Mouse (Mus musculus) liver, embryonic 14.5 days (tissue): ENCODE measurements at regions not wholly inside any gene's neighbourhood (a gene's known extent, or its start where the extent isn't known, plus 50 kb on each side); places are given as distances from the start of the nearest gene placed in this dataset.

Experiments
- ATAC-seq: fragments of 200-750 bp; cut with Nextera tagmentation; 2 replicates; pipeline ENCODE4 v1.8.0; 2017; ENCODE audit warnings: moderate number of reproducible peaks, mild to moderate bottlenecking, moderate library complexity; ENCODE audit not compliant: insufficient read depth
- DNase-seq, 3 experiments: peaks; one replicate each; pipeline ENCODE4 v3.0.0-alpha.2; 2012 to 2013; ENCODE audit warnings: low read depth in 3 of 3, low spot score in 3 of 3
- H3K27ac ChIP-seq: fragments of 300-500 bp; sonication (generic); 2 replicates; pipeline ENCODE4 v1.5.1; 2014; ENCODE audit warnings: moderate library complexity, mild to moderate bottlenecking, control low read depth, inconsistent platforms
- H3K27me3 ChIP-seq: fragments of 300-500 bp; sonication (generic); 2 replicates; pipeline ENCODE4 v1.6.1; 2014; ENCODE audit warnings: mild to moderate bottlenecking, low read length, moderate library complexity; ENCODE audit not compliant: control insufficient read depth, insufficient read depth
- H3K36me3 ChIP-seq: fragments of 300-500 bp; sonication (generic); replicated peaks from 2 replicates; pipeline ENCODE4 v1.6.1; 2014; ENCODE audit warnings: low read depth; ENCODE audit not compliant: control insufficient read depth, insufficient read depth
- H3K4me1 ChIP-seq, 2 experiments: fragments of 200-500 bp in 1 of 2; fragments of 300-500 bp in 1 of 2; sonication (generic) in 1 of 2; replicated peaks; 2 replicates each; pipeline ENCODE4 v1.6.1; 2012 to 2014; ENCODE audit warnings: antibody characterized with exemption in 1 of 2, inconsistent platforms in 1 of 2, low read length in 1 of 2; ENCODE audit not compliant: control insufficient read depth in 2 of 2, insufficient read depth in 2 of 2
- H3K4me2 ChIP-seq: fragments of 300-500 bp; sonication (generic); 2 replicates; pipeline ENCODE4 v1.6.1; 2014; ENCODE audit warnings: low read depth, mild to moderate bottlenecking, control low read depth, moderate library complexity
- H3K4me3 ChIP-seq, 2 experiments: fragments of 200-500 bp in 1 of 2; fragments of 300-500 bp in 1 of 2; sonication (generic) in 1 of 2; 2 replicates each; pipeline ENCODE4 v1.5.1; 2012 to 2014; ENCODE audit warnings: low read depth in 2 of 2, low read length in 2 of 2, mild to moderate bottlenecking in 2 of 2, control low read depth in 1 of 2, inconsistent platforms in 1 of 2, moderate library complexity in 1 of 2; ENCODE audit not compliant: insufficient read depth in 1 of 2
- H3K9ac ChIP-seq: fragments of 300-500 bp; sonication (generic); replicated peaks from 2 replicates; pipeline ENCODE4 v1.6.1; 2014; ENCODE audit warnings: mild to moderate bottlenecking, control low read depth, moderate library complexity
- H3K9me3 ChIP-seq: fragments of 300-500 bp; sonication (generic); 2 replicates; pipeline ENCODE4 v1.6.1; 2016; ENCODE audit warnings: low read length, mixed read lengths; ENCODE audit not compliant: control insufficient read depth
- CTCF ChIP-seq: IDR thresholded peaks from 2 replicates; pipeline ENCODE4 v1.5.1; 2016; ENCODE audit warnings: antibody characterized with exemption, low read depth, control low read depth
- EP300 ChIP-seq: IDR thresholded peaks from 2 replicates; pipeline ENCODE4 v1.6.1; 2016; ENCODE audit warnings: antibody characterized with exemption, low read depth
- WGBS: fragments of 180-500 bp; shearing (Covaris S2); extraction: QIAGEN DNeasy Blood & Tissue Kit; methylation state at CpG from one replicate; pipeline ENCODE4 v1.1.7; 2014; ENCODE audit not compliant: insufficient replicate concordance; 5-methylcytosine and 5-hydroxymethylcytosine counted together

- Histone ChIP-seq H3K27me3 (no peaks in the 10 kb centered on the region), H3K27ac (no peak overlapping the region), H3K4me1 (no peaks in the 10 kb centered on the region), H3K4me2 (no peak overlapping the region), H3K9ac (no peak overlapping the region), H3K4me3 (no peak overlapping the region), H3K9me3 (no peaks in the 10 kb centered on the region), H3K36me3 (no peaks in the 10 kb centered on the region)
- DNase-seq (no peak), ATAC-seq (no peak)
- WGBS, result 62% methylated on average over 5 of the region's 5 CpGs
- TF ChIP-seq CTCF, result no peak
- no peak for TF ChIP-seq EP300
Measured at GRCm38 (mm10) chr11:112849974-112850373, 68.0 kb downstream of the Sox9 start.

- Histone ChIP-seq H3K36me3 (no peaks in the 10 kb centered on the region), H3K9me3 (no peaks in the 10 kb centered on the region), H3K4me3 (no peak overlapping the region), H3K9ac (no peak overlapping the region), H3K4me2 (no peak overlapping the region), H3K4me1 (no peaks in the 10 kb centered on the region), H3K27ac (no peak overlapping the region), H3K27me3 (no peaks in the 10 kb centered on the region)
- no peak for DNase-seq
- WGBS, result 68% methylated on average over 13 of the region's 13 CpGs
- ATAC-seq, result no peak
- TF ChIP-seq EP300 (no peak), CTCF (no peak)
Measured at GRCm38 (mm10) chr11:112850532-112851272, 68.7 kb downstream of the Sox9 start.

- Histone ChIP-seq H3K36me3 (no peaks in the 10 kb centered on the region), H3K27ac (no peak overlapping the region), H3K27me3 (no peaks in the 10 kb centered on the region), H3K9me3 (no peaks in the 10 kb centered on the region), H3K4me2 (no peak overlapping the region), H3K4me1 (no peaks in the 10 kb centered on the region), H3K9ac (no peak overlapping the region), H3K4me3 (no peak overlapping the region)
- DNase-seq (no peak), ATAC-seq (no peak)
- WGBS, result 60% methylated on average over 9 of the region's 9 CpGs
- TF ChIP-seq EP300 (no peak), CTCF (no peak)
Measured at GRCm38 (mm10) chr11:112851321-112851720, 69.3 kb downstream of the Sox9 start.

GRCm38 (mm10) chr11:112855975-112856374 is 74.0 kb downstream of the Sox9 start:
- Histone ChIP-seq H3K4me3 (no peak overlapping the region), H3K4me2 (no peak overlapping the region), H3K9ac (no peak overlapping the region), H3K27me3 (no peaks in the 10 kb centered on the region), H3K27ac (no peak overlapping the region), H3K9me3 (no peaks in the 10 kb centered on the region), H3K36me3 (no peaks in the 10 kb centered on the region), H3K4me1 (no peaks in the 10 kb centered on the region)
- WGBS, result 62% methylated on average over 5 of the region's 5 CpGs
- DNase-seq (no peak), ATAC-seq (no peak)
- TF ChIP-seq CTCF, result no peak
- TF ChIP-seq EP300, result no peak

GRCm38 (mm10) chr11:112859309-112859708 is 77.3 kb downstream of the Sox9 start:
- TF ChIP-seq CTCF, result no peak
- no peak for TF ChIP-seq EP300
- H3K36me3 ChIP-seq, result no peaks in the 10 kb centered on the region
- H3K4me2 ChIP-seq, result no peak overlapping the region
- H3K27ac ChIP-seq, result no peak overlapping the region
- no peak for ATAC-seq
- no peak for DNase-seq
- H3K4me1 ChIP-seq, result no peaks in the 10 kb centered on the region
- H3K4me3 ChIP-seq, result no peak overlapping the region
- no peak overlapping the region for H3K9ac ChIP-seq
- H3K27me3 ChIP-seq, result no peaks in the 10 kb centered on the region
- H3K9me3 ChIP-seq, result no peaks in the 10 kb centered on the region
- 71% methylated on average over 7 of the region's 7 CpGs for WGBS
